Mouse (Mus musculus): Measurements from ENCODE around the gene Slc26a8.
A peak's percentile ranks its signal among the peaks of the same experiment; 100 is the strongest.

- TF ChIP-seq TCF12 (IDR thresholded peaks at IDR 0.05; ENCODE audit: low read depth, low read length) (peak; percentile 71), NELFE (IDR thresholded peaks at IDR 0.05; ENCODE audit: low read depth, low read length) (no peak), CTCF (IDR thresholded peaks at IDR 0.05 in 2 of 3, conservative IDR thresholded peaks at IDR 0.05 in 1 of 3; ENCODE audit: control insufficient read depth in 1 of 3, insufficient read depth in 1 of 3, low read depth in 2 of 3, low read length in 3 of 3, poor library complexity in 1 of 3, severe bottlenecking in 1 of 3) (no peak), E2F4 (IDR thresholded peaks at IDR 0.05; ENCODE audit: borderline replicate concordance, low read depth, low read length) (no peak), KAT2A (conservative IDR thresholded peaks at IDR 0.05; ENCODE audit: low read depth, low read length) (no peak), ZC3H11A (IDR thresholded peaks at IDR 0.05; ENCODE audit: low read depth, low read length) (no peak), CHD1 (IDR thresholded peaks at IDR 0.05; ENCODE audit: low read depth, low read length) (no peak), GATA1 (IDR thresholded peaks at IDR 0.05; ENCODE audit: low read depth, low read length) (peak; percentile 15; the same call in 1 of the 2 replicates), SIN3A (IDR thresholded peaks at IDR 0.05; ENCODE audit: low read length) (peak; percentile 65), TBP (IDR thresholded peaks at IDR 0.05; ENCODE audit: low read depth, low read length) (no peak)
Observed at GRCm38 (mm10) chr17:28657936-28658335, 32.1 kb downstream of the Slc26a8 start.

All from MEL (cell line).